Mouse (Mus musculus) MEL (cell line): ENCODE measurements at regions not wholly inside any gene's neighbourhood (a gene's known extent, or its start where the extent isn't known, plus 50 kb on each side); places are given as distances from the start of the nearest gene placed in this dataset.

Source experiments
- CTCF ChIP-seq, 3 experiments: IDR thresholded peaks in 2 of 3; conservative IDR thresholded peaks in 1 of 3; 2 replicates each; pipeline ENCODE4 v1.5.1; 2011 to 2012; ENCODE audit warnings: low read length in 3 of 3, low read depth in 2 of 3, mild to moderate bottlenecking in 2 of 3, improper control_type of control experiment in 1 of 3, inconsistent platforms in 1 of 3, mixed read lengths in 1 of 3, moderate library complexity in 1 of 3; ENCODE audit not compliant: control insufficient read depth in 1 of 3, insufficient read depth in 1 of 3, poor library complexity in 1 of 3, severe bottlenecking in 1 of 3
- E2F4 ChIP-seq: IDR thresholded peaks from 2 replicates; pipeline ENCODE4 v1.6.1; 2011; ENCODE audit warnings: low read depth, low read length, improper control_type of control experiment, borderline replicate concordance
- EP300 ChIP-seq, 2 experiments: IDR thresholded peaks; 2 replicates each; pipeline ENCODE4 v1.6.1; 2011; ENCODE audit warnings: improper control_type of control experiment in 2 of 2, low read length in 2 of 2, low read depth in 1 of 2, mild to moderate bottlenecking in 1 of 2
- HCFC1 ChIP-seq: IDR thresholded peaks from 2 replicates; pipeline ENCODE4 v1.6.1; 2012; ENCODE audit warnings: low read depth, mild to moderate bottlenecking, inconsistent platforms, low read length, improper control_type of control experiment, moderate library complexity
- KAT2A ChIP-seq: conservative IDR thresholded peaks from 2 replicates; pipeline ENCODE4 v1.6.1; 2012; ENCODE audit warnings: low read depth, low read length, improper control_type of control experiment, inconsistent platforms
- MAX ChIP-seq: IDR thresholded peaks from 2 replicates; pipeline ENCODE4 v1.6.1; 2011; ENCODE audit warnings: low read length, improper control_type of control experiment
- MEF2A ChIP-seq: IDR thresholded peaks from 2 replicates; pipeline ENCODE4 v1.6.1; 2014; ENCODE audit warnings: low read depth, mild to moderate bottlenecking, inconsistent platforms, low read length, improper control_type of control experiment; ENCODE audit not compliant: poor library complexity, insufficient replicate concordance, severe bottlenecking; ENCODE audit errors: extremely low read depth
- POLR2A ChIP-seq, 2 experiments: IDR thresholded peaks; 2 replicates each; pipeline ENCODE4 v1.6.1; 2011 to 2012; ENCODE audit warnings: low read length in 2 of 2, mild to moderate bottlenecking in 2 of 2, control low read depth in 1 of 2, improper control_type of control experiment in 1 of 2, low read depth in 1 of 2, moderate library complexity in 1 of 2; ENCODE audit not compliant: control insufficient read depth in 1 of 2, insufficient read depth in 1 of 2, poor library complexity in 1 of 2

GRCm38 (mm10) chr14:104688440-104688839, 166.0 kb upstream of the Rnf219 start:
- TF ChIP-seq HCFC1, result no peak
- TF ChIP-seq EP300 (IDR thresholded peaks at IDR 0.05; ENCODE audit: low read depth in 1 of 2, low read length in 2 of 2), result no peak
- no peak for TF ChIP-seq CTCF (IDR thresholded peaks at IDR 0.05 in 2 of 3, conservative IDR thresholded peaks at IDR 0.05 in 1 of 3; ENCODE audit: control insufficient read depth in 1 of 3, insufficient read depth in 1 of 3, low read depth in 2 of 3, low read length in 3 of 3, poor library complexity in 1 of 3, severe bottlenecking in 1 of 3)
- TF ChIP-seq MAX, result no peak
- TF ChIP-seq MEF2A, result no peak
- no peak for TF ChIP-seq POLR2A (IDR thresholded peaks at IDR 0.05; ENCODE audit: control insufficient read depth in 1 of 2, insufficient read depth in 1 of 2, low read depth in 1 of 2, low read length in 2 of 2, poor library complexity in 1 of 2)
- no peak for TF ChIP-seq KAT2A
- TF ChIP-seq E2F4, result no peak
